Mouse (Mus musculus) lung, postnatal 14 days (tissue): ENCODE data around the gene Nr5a1.

ENCODE experiments used
- DNase-seq: peaks from one replicate; pipeline ENCODE4 v3.0.0; 2021

Gene Nr5a1

DNA sequence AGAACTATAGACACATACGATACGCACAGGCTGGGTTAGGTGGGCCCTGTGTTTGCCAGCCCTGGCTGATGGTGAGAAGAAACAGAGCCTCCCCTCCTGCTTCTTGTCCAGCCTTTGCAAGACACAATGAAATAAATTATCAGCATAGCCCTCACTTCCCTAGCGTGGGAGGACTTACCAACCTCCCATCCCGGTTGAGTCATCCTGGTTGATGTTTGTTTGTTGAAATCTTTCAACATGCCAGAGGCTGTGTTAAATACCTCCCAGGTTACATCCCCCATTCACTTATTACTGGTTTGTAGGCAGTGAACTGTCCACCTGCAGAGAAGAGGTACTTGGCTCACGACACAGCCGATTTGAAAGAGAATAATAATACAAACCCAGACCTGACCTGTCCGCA, 66.7 kb downstream of the Nr5a1 start:
- DNase-seq = no peak

DNA sequence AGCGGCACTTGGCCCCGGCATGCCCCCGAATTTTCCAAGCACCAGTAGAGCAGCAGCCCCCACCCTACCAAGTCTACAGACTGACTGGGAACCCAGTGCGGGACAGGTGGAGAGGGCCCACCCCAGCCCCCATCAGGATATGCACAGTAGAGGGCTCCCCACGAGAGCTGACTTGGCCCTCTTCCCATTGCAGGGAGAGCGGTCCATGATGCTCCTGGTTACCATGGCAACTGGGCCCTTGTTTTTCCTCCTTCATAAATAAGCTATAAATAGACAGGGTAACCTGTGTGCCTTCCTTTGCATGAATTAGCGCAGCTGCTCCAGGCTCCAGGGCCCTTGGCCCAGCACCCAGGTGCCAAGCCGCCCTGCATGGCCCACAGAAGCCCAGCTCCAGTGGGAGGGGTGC, 67.1 kb downstream of the Nr5a1 start:
- no peak for DNase-seq

DNA sequence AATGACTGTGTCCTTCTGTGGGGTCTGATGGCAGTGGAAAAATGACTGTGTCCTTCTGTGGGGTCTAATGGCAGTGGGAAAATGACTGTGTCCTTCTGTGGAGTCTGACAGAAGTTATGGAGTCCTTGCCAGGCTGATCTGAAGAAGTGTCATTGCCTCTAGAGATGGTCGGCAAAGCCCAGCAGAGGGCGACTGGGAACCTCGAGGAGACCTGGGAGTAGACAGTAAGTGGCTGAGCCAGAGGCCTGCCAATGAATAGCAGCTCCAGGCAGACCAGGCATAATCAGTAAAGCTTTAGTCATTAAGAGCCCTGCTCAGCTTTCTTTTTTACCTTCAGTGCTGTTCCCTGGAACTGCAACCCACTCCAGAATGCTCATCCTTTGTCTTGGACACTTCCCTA, 68.4 kb downstream of the Nr5a1 start:
- DNase-seq = peak; percentile 77

DNA sequence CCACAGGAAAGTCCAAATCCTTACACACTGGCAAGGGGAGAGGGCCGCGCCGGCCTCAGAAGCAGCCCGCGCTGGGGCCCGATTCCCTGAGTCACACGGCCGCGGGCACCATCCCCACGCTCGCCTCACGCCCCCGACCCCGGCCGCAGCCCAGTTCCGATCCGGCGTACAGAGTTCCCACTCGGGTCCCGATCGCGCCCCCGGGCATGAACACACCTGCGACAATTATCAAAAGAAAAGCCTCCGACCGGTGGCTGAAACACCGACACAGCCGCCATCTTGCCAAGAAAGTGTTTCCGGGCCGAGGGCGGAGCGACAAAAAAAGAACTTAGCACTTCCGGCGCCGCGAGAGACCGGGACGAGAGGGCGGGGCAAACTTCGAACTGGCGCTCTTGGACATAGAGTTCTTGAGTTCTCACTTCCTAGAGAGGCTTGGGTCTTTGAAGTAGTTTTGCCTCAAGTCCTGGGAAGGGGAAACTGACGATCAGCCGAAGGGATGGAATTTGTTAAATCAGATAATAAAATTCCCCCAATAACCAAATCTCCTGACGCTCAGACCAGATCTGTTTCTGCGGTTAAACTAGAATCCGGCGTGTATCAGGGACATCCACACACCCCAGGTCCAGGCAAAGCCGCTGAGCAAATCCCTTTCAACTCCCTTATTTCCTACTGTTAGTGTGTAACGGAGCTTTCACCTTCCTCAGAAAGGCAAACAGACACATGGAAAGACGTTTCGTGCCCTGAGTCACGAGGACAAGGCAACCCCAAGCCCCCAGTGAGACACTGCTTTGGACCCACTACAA, 70.5 kb downstream of the Nr5a1 start, which contains the start of gene Psmb7:
Gene Psmb7, minus strand, starts transcription at position 463 of the 803 bp plus-strand sequence.
- DNase-seq = peak; percentile 90
